Mouse (Mus musculus): ENCODE measurements around the gene Ccl17.
"Not testable (repeated sequence)": the region's sequence is repeated elsewhere in the genome, so short reads cannot be mapped to it uniquely, and the experiment has no call there.

The Ccl17 gene

GRCm38 (mm10) chr8:94821381-94821780 is 11.1 kb downstream of the Ccl17 start:
- ATAC-seq (ENCODE audit: insufficient number of reproducible peaks, low FRiP score, low TSS enrichment) = no peak

- peak; percentile 60 for ATAC-seq (ENCODE audit: insufficient number of reproducible peaks, low FRiP score, low TSS enrichment)
Observed at GRCm38 (mm10) chr8:94822637-94823560, 12.6 kb downstream of the Ccl17 start.

DNA sequence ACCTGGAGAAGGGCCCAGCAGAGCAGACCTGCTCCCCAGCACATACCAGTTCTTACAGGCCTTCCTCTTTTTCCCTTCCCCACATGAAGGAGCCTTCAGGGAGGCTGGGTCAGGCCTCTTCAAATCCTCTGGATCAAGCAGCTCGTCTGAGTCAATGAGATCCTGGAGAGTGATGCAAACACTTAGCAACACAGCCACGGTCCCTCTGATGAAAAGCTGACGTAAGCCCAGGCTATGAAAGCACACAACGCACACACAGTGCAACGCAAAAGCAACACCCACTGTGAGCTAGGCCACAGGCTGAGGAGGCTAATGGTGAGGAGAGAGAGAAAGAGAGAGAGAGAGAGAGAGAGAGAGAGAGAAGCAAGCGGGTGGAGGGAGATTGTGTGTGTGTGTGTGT is 14.9 kb downstream of the Ccl17 start:
- ATAC-seq (ENCODE audit: insufficient number of reproducible peaks, low FRiP score, low TSS enrichment) = no peak

DNA sequence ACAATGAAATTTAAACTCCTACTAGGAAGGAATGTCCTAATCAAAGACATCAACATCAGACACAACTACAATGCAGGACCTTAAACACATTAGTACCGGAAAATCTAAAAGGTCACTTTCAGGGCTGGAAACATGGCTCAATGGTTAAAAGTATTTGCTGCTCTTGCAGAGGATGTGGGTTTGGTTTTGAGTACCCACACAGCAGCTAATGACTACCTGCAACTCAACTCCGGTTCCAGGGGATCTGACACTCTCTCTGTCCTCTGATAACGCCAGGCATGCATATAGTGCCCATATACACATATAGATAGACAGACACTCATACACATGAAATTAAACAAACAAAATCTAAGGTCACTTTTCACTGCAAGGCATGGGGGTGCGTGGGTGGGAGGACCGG is 16.0 kb downstream of the Ccl17 start:
- ATAC-seq (ENCODE audit: insufficient number of reproducible peaks, low FRiP score, low TSS enrichment) = no peak

- no peak for ATAC-seq (ENCODE audit: insufficient number of reproducible peaks, low FRiP score, low TSS enrichment)
Observed at GRCm38 (mm10) chr8:94828284-94828683, 18.0 kb downstream of the Ccl17 start.

GRCm38 (mm10) chr8:94833901-94834405 is 23.7 kb downstream of the Ccl17 start:
- ATAC-seq (ENCODE audit: insufficient number of reproducible peaks, low FRiP score, low TSS enrichment) = not testable (repeated sequence)

DNA sequence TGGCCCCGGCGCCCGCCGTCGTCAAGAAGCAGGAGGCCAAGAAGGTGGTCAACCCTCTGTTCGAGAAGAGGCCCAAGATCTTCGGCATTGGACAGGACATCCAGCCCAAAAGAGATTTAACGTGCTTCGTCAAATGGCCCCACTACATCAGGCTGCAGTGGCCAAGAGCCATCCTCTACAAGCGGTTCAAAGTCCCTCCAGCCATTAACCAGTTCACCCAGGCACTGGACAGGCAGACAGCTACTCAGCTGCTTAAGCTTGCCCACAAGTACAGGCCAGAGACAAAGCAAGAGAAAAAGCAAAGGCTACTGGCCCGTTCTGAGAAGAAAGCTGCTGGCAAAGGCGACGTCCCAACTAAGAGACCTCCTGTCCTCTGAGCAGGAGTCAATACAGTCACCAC is 25.5 kb downstream of the Ccl17 start:
- ATAC-seq (ENCODE audit: insufficient number of reproducible peaks, low FRiP score, low TSS enrichment) = not testable (repeated sequence)

DNA sequence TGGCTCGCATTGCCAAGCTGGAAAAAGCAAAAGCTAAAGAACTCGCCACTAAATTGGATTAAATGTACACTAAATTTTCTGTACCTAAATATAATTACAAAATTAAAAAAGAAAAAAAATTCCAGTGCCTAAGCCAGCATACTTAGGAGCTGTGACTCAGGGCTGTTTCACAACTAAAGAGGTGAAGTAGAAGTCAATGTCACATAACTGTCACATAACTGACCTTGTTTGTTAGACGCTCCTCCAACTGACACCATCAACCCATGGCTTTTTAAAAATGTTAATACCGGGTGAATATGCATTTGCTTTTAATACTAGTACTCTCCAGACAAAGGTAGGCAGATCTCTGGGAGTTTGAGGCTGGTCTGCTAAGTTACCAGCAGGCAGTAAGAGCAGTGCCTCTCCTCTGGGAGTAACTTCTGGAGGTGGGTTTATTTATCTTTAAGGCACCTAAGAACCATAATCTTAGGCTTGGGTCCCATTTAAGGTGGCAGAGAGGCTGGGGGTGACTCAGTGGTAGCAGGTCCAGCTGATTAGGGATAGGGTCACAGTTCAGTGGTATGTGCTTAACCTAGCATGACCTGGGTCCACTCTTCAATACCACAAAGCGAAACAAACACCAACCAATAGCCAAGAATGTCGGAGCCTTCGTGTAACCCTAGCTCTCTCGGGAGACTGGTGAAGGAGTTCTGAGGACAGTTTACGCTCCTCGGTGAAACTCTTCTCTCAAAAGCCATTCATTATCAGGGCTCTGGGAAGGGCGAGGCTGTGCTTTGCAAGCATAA is 26.4 kb downstream of the Ccl17 start:
- no peak for ATAC-seq (ENCODE audit: insufficient number of reproducible peaks, low FRiP score, low TSS enrichment)

DNA sequence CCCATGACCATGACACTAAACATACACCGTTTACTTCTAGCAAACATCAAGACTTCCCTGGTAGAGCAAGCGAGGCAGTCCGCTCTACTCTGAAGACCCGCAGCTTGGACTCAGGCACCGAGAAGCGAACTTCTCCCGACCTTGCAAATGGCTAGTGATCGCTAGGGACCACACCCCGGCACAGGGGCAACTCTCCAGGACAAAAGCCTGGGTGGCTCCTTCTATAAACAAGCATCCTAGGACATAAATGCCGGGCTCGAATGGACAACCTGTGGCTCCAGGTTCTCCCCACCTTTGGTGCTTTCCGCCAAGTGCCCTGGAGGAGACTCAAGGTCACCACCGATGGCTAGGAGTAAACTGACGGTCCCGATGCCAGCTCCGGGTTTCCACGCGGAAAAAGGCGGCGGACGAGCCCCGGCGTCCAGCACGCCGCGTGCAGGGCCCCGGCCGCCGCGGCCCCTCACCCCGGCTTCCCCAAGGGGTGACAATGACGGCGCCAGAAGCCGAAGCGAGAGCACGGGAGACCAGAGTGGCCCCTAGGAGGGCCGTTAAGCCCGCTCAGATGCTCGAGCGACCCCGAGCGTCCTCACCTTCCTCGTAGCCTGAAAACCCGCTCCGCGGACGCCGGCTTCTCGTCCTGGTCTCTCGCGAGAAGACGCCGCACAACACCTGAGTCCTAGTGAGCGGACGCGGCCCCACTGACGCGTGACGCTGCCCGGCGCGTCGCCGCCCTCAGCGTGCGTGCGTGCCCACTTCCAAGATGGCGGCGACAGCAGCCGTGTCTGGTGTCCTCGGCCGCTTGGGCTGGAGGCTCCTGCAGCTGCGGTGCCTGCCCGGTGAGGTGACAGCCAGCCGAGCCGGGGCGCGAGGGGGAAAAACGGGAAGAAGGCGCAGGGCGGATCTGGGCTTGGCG is 27.7 kb downstream of the Ccl17 start, which contains the start of the genes Coq9 and Ciapin1:
Gene Coq9, plus strand, starts transcription at position 660 of the 913 bp plus-strand sequence.
Gene Ciapin1, minus strand, starts transcription at position 697 of the 913 bp plus-strand sequence.
- peak; percentile 96 for ATAC-seq (ENCODE audit: insufficient number of reproducible peaks, low FRiP score, low TSS enrichment)

DNA sequence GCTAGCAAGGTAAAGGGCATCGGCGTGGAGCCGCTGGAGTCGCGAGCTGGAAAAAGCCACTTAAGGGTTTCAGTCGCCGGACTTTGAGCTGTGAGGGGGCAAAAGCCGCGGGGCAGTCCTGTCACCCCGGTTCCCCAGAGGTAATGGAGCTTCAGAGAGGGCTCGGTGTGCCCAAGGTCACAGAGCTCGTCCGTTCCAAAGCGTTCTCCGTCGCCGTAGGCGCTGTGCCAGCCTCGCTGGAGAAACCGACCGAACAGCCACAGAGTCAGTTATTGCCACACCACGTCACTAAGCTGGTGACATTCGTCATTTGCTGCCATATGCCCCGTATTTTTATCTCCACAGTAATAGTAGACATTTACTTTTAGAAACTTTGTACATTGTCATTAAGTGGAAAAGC is 28.3 kb downstream of the Ccl17 start:
- peak; percentile 64 for ATAC-seq (ENCODE audit: insufficient number of reproducible peaks, low FRiP score, low TSS enrichment)

DNA sequence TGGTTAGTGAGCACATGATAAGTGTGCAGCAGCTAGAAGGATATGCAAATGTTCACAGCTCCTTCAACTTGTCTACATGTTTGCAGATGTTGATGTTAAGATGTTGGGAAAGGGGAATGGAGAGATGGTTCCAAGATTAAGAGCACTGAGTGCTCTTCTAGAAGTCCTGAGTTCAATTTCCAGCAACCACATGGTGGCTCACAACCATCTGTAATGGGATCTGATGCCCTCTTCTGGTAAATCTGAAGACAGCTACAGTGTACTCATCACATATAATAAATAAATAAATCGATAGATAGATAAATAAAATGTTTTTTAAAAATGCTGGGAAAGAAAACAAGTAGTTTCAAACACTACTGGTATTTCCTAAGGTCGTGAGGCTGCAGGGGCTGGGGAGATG is 30.9 kb downstream of the Ccl17 start:
- ATAC-seq (ENCODE audit: insufficient number of reproducible peaks, low FRiP score, low TSS enrichment) = no peak

GRCm38 (mm10) chr8:94850049-94850448 is 39.8 kb downstream of the Ccl17 start:
- no peak for ATAC-seq (ENCODE audit: insufficient number of reproducible peaks, low FRiP score, low TSS enrichment)

GRCm38 (mm10) chr8:94854761-94855160 is 44.5 kb downstream of the Ccl17 start:
- not testable (repeated sequence) for ATAC-seq (ENCODE audit: insufficient number of reproducible peaks, low FRiP score, low TSS enrichment)

- ATAC-seq (ENCODE audit: insufficient number of reproducible peaks, low FRiP score, low TSS enrichment) = peak; percentile 60
Observed at GRCm38 (mm10) chr8:94857011-94857345, 46.7 kb downstream of the Ccl17 start.

- peak; percentile 78 for ATAC-seq (ENCODE audit: insufficient number of reproducible peaks, low FRiP score, low TSS enrichment)
Observed at GRCm38 (mm10) chr8:94857346-94858173, 47.3 kb downstream of the Ccl17 start, which contains the start of gene Polr2c. Gene Polr2c, plus strand, starts transcription at chr8:94857450.

DNA sequence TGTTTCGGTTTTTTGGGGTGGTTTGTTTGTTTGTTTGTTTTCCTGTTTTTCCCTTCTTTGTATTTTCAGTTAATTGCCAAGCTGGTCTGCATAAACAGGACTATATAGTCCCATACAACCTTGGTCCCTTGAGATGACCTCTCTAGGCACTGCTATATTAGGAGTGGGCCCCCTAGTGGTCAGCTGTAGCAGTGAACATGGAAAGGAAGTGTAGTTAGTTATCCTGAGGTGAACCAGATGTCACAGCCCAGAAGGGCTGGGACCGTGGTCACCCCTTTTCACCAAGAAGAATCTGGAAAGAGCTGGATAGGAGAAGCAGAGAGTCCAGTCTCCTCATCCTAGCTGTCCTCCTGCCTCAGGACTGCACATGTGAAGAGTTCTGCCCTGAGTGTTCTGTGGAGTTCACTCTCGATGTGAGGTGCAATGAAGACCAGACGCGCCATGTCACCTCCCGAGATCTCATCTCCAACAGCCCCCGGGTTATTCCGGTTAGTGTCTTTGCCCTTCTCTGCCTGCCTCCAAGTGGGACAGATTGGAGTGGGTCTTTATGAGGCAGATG is 51.2 kb downstream of the Ccl17 start:
- ATAC-seq (ENCODE audit: insufficient number of reproducible peaks, low FRiP score, low TSS enrichment) = no peak

Data from cerebellum, adult (tissue).